Mouse (Mus musculus) myocyte (in vitro differentiated cells): Measurements from ENCODE around the gene Pigu. TPM values are rescaled to one million over a fixed set of nuclear protein-coding genes. Genes with fewer than 3 reads are reported as not detected.

Experiments
- H3K27me3 ChIP-seq: one replicate; pipeline ENCODE4 v1.6.1; 2011; ENCODE audit not compliant: control insufficient read depth, insufficient read depth, insufficient read length
- H3K36me3 ChIP-seq: one replicate; pipeline ENCODE4 v1.6.1; 2011; ENCODE audit not compliant: control insufficient read depth, insufficient read depth
- H3K4me2 ChIP-seq: one replicate; pipeline ENCODE4 v1.6.1; 2011; ENCODE audit warnings: low read depth, control low read depth
- H3K4me3 ChIP-seq: one replicate; pipeline ENCODE4 v1.5.1; 2011; ENCODE audit warnings: mild to moderate bottlenecking, control low read depth, moderate library complexity
- H3K79me2 ChIP-seq: one replicate; pipeline ENCODE4 v1.6.1; 2011; ENCODE audit not compliant: control insufficient read depth, insufficient read depth
- H3ac ChIP-seq: one replicate; pipeline ENCODE4 v1.6.1; 2011; ENCODE audit not compliant: control insufficient read depth, insufficient read length
- CEBPB ChIP-seq: IDR thresholded peaks from 2 replicates; pipeline ENCODE4 v1.6.1; 2011; ENCODE audit warnings: mild to moderate bottlenecking, moderate library complexity; ENCODE audit not compliant: poor library complexity, insufficient read depth, severe bottlenecking
- E2F4 ChIP-seq: IDR thresholded peaks from one replicate; pipeline ENCODE4 v1.6.1; 2011; ENCODE audit warnings: mild to moderate bottlenecking, control low read depth, moderate library complexity; ENCODE audit not compliant: insufficient read depth
- MAX ChIP-seq: IDR thresholded peaks from one replicate; pipeline ENCODE4 v1.6.1; 2011; ENCODE audit warnings: low read depth, mild to moderate bottlenecking, control low read depth
- MYOD1 ChIP-seq, 3 experiments: IDR thresholded peaks; one replicate each; pipeline ENCODE4 v1.6.1; 2011; ENCODE audit warnings: control low read depth in 2 of 3, low read depth in 2 of 3, mild to moderate bottlenecking in 2 of 3, moderate library complexity in 1 of 3; ENCODE audit not compliant: insufficient read length in 2 of 3, control insufficient read depth in 1 of 3
- MYOG ChIP-seq, 3 experiments: IDR thresholded peaks; one replicate each; pipeline ENCODE4 v1.6.1; 2011; ENCODE audit warnings: control low read depth in 2 of 3, low read depth in 2 of 3, mild to moderate bottlenecking in 2 of 3; ENCODE audit not compliant: insufficient read length in 2 of 3, control insufficient read depth in 1 of 3, insufficient read depth in 1 of 3
- POLR2A ChIP-seq: IDR thresholded peaks from one replicate; pipeline ENCODE4 v1.6.1; 2011; ENCODE audit warnings: low read depth, mild to moderate bottlenecking, control low read depth, moderate library complexity; ENCODE audit not compliant: insufficient read length
- POLR2AphosphoS2 ChIP-seq: IDR thresholded peaks from one replicate; pipeline ENCODE4 v1.6.1; 2011; ENCODE audit warnings: low read depth, control low read depth; ENCODE audit not compliant: insufficient read length
- REST ChIP-seq: IDR thresholded peaks from one replicate; pipeline ENCODE4 v1.6.1; 2011; ENCODE audit warnings: mild to moderate bottlenecking, control low read depth, moderate library complexity; ENCODE audit not compliant: insufficient read depth, insufficient read length
- SRF ChIP-seq: IDR thresholded peaks from one replicate; pipeline ENCODE4 v1.6.1; 2011; ENCODE audit warnings: low read depth; ENCODE audit not compliant: control insufficient read depth, insufficient read length
- TCF12 ChIP-seq: IDR thresholded peaks from one replicate; pipeline ENCODE4 v1.6.1; 2011; ENCODE audit warnings: mild to moderate bottlenecking, control low read depth; ENCODE audit not compliant: poor library complexity, insufficient read depth, severe bottlenecking
- TCF3 ChIP-seq: IDR thresholded peaks from one replicate; pipeline ENCODE4 v1.6.1; 2011; ENCODE audit warnings: low read depth, control low read depth; ENCODE audit not compliant: insufficient read length
- USF1 ChIP-seq: IDR thresholded peaks from one replicate; pipeline ENCODE4 v1.6.1; 2011; ENCODE audit warnings: low read depth, mild to moderate bottlenecking, control low read depth, moderate library complexity
- polyA plus RNA-seq: library from polyadenylated mRNA; unstranded; fragments of >200 nt; fragmentation: generic; extraction: Trizol; gene quantifications from one replicate; pipeline ENCODE4 v1.2.1, GENCODE M21; 2012; ENCODE audit warnings: missing spikeins

Gene Pigu
- polyA plus RNA-seq, 1 experiment = 27.0 TPM

- H3K4me3 ChIP-seq = no peak overlapping the region
- TF ChIP-seq USF1 (no peak), POLR2A (no peak), E2F4 (no peak), CEBPB (no peak), MYOD1 (IDR thresholded peaks at IDR 0.05; ENCODE audit: control insufficient read depth in 1 of 3, insufficient read length in 2 of 3, low read depth in 2 of 3) (no peak), SRF (no peak), MYOG (IDR thresholded peaks at IDR 0.05; ENCODE audit: control insufficient read depth in 1 of 3, insufficient read depth in 1 of 3, insufficient read length in 2 of 3, low read depth in 2 of 3) (no peak), REST (no peak), MAX (no peak), TCF12 (no peak), TCF3 (no peak), POLR2AphosphoS2 (no peak)
- H3K27me3 ChIP-seq = no peaks in the 10 kb centered on the region
- no peak overlapping the region for H3K4me2 ChIP-seq
- H3K79me2 ChIP-seq = peaks cover 9% of the 10 kb centered on the region
- no peak overlapping the region for H3ac ChIP-seq
- H3K36me3 ChIP-seq = peaks cover 20% of the 10 kb centered on the region
These were observed 31.3 kb upstream of the Pigu start for GRCm38 (mm10) chr2:155388573-155388972.

- Histone ChIP-seq H3ac (no peak overlapping the region), H3K27me3 (no peaks in the 10 kb centered on the region), H3K4me3 (no peak overlapping the region), H3K4me2 (no peak overlapping the region), H3K36me3 (peaks cover 20% of the 10 kb centered on the region), H3K79me2 (peaks cover 12% of the 10 kb centered on the region)
- TF ChIP-seq MYOD1 (IDR thresholded peaks at IDR 0.05; ENCODE audit: control insufficient read depth in 1 of 3, insufficient read length in 2 of 3, low read depth in 2 of 3) (no peak), USF1 (no peak), MAX (no peak), SRF (no peak), CEBPB (no peak), TCF12 (no peak)
These were observed 29.8 kb upstream of the Pigu start for GRCm38 (mm10) chr2:155387052-155387451.

- H3K27me3 ChIP-seq = no peaks in the 10 kb centered on the region
- H3ac ChIP-seq = no peak overlapping the region
- no peak overlapping the region for H3K4me3 ChIP-seq
- peaks cover 12% of the 10 kb centered on the region for H3K79me2 ChIP-seq
- no peak overlapping the region for H3K4me2 ChIP-seq
- peaks cover 20% of the 10 kb centered on the region for H3K36me3 ChIP-seq
- TF ChIP-seq POLR2AphosphoS2 = peak; percentile 25
- TF ChIP-seq CEBPB = no peak
These were observed 29.3 kb upstream of the Pigu start for GRCm38 (mm10) chr2:155386534-155386899.

GRCm38 (mm10) chr2:155385731-155386533 lies 28.7 kb upstream of the Pigu start:
- TF ChIP-seq MYOD1 (IDR thresholded peaks at IDR 0.05; ENCODE audit: control insufficient read depth in 1 of 3, insufficient read length in 2 of 3, low read depth in 2 of 3) (no peak), TCF3 (no peak), MYOG (IDR thresholded peaks at IDR 0.05; ENCODE audit: control insufficient read depth in 1 of 3, insufficient read depth in 1 of 3, insufficient read length in 2 of 3, low read depth in 2 of 3) (no peak), POLR2AphosphoS2 (peak; percentile 24), MAX (no peak)
- Histone ChIP-seq H3K79me2 (peaks cover 12% of the 10 kb centered on the region), H3K36me3 (peaks cover 16% of the 10 kb centered on the region), H3K27me3 (no peaks in the 10 kb centered on the region), H3ac (no peak overlapping the region), H3K4me2 (no peak overlapping the region), H3K4me3 (no peak overlapping the region)

GRCm38 (mm10) chr2:155385090-155385489 lies 27.9 kb upstream of the Pigu start:
- H3ac ChIP-seq = no peak overlapping the region
- peaks cover 12% of the 10 kb centered on the region for H3K79me2 ChIP-seq
- peaks cover 8% of the 10 kb centered on the region for H3K36me3 ChIP-seq
- no peak for TF ChIP-seq E2F4
- TF ChIP-seq TCF12 = no peak
- no peak for TF ChIP-seq POLR2AphosphoS2
- H3K27me3 ChIP-seq = no peaks in the 10 kb centered on the region
- H3K4me3 ChIP-seq = no peak overlapping the region
- H3K4me2 ChIP-seq = no peak overlapping the region
